Mouse (Mus musculus): ENCODE measurements around the gene Chmp6. TPM values are rescaled to one million over a fixed set of nuclear protein-coding genes. Genes with fewer than 3 reads are reported as not detected.

The Chmp6 gene
- polyA plus RNA-seq, 1 experiment from 2014 or later = 120 TPM

DNA sequence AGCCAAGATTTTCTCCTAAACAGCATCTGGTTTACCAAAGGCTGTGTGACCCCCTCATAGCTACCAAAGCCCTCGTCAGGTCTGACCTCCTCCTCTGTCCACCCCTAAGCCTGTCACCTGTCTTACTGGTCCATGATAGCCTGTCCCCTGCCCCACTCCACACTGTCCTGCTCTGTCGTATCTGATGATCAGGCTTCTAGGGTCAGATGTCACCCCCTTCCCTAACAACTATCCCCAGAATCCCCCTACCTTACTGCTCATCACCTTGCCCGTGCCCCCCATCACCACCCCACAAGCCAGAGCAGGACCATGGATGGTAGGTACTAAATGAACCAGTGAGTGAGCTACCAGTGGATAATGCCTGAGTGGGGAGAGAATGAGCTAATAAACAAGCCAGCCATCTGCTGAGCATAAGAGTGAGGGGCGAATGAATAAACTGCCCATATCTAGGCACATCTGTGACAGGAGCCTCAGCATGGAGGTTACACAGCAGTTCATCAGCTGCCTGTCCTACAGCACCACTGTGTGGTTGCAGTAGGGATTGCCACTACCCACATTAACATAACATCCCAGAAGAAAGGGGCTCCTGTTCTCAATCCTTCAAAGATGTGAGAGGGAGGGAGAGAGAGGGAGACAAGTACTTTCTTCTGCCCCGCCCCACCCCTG, 8.5 kb upstream of the Chmp6 start:
- Histone ChIP-seq H3K27me3 (ENCODE audit: insufficient read depth, low read length) (no peaks in the 10 kb centered on the region), H3K4me3 (replicated peaks; ENCODE audit: low read depth, low read length) (no peak overlapping the region), H3K27ac (no peak overlapping the region), H3K9ac (ENCODE audit: low read depth, low read length) (no peak overlapping the region), H3K36me3 (ENCODE audit: insufficient read depth, low read length) (no peaks in the 10 kb centered on the region), H3K4me2 (ENCODE audit: low read length) (no peak overlapping the region), H3K9me3 (replicated peaks; ENCODE audit: low read length) (no peaks in the 10 kb centered on the region), H3K4me1 (replicated peaks; ENCODE audit: insufficient read depth, low read length) (no peaks in the 10 kb centered on the region)
- peak; percentile 72 for DNase-seq (ENCODE audit: low spot score)
- ATAC-seq (replicated peaks; ENCODE audit: low FRiP score, low read depth) = 0 out of 2 replicates have a peak, but pooled peaks have one; percentile 26
- 35% methylated on average over 5 of the region's 5 CpGs for WGBS
- TF ChIP-seq CTCF (IDR thresholded peaks at IDR 0.05; ENCODE audit: low read depth) = peak; percentile 94

- Histone ChIP-seq H3K4me1 (replicated peaks; ENCODE audit: insufficient read depth, low read length) (no peaks in the 10 kb centered on the region), H3K27ac (no peak overlapping the region), H3K9me3 (replicated peaks; ENCODE audit: low read length) (no peaks in the 10 kb centered on the region), H3K27me3 (ENCODE audit: insufficient read depth, low read length) (no peaks in the 10 kb centered on the region), H3K4me2 (ENCODE audit: low read length) (no peak overlapping the region), H3K36me3 (ENCODE audit: insufficient read depth, low read length) (no peaks in the 10 kb centered on the region), H3K9ac (ENCODE audit: low read depth, low read length) (no peak overlapping the region), H3K4me3 (replicated peaks; ENCODE audit: low read depth, low read length) (no peak overlapping the region)
- no peak for DNase-seq (ENCODE audit: low spot score)
- no peak for ATAC-seq (replicated peaks; ENCODE audit: low FRiP score, low read depth)
- TF ChIP-seq CTCF (IDR thresholded peaks at IDR 0.05; ENCODE audit: low read depth) = no peak
- 81% methylated on average over 5 of the region's 5 CpGs for WGBS
These were observed 7.4 kb upstream of the Chmp6 start for GRCm38 (mm10) chr11:119905794-119906193.

- H3K27me3 ChIP-seq (ENCODE audit: insufficient read depth, low read length) = no peaks in the 10 kb centered on the region
- no peaks in the 10 kb centered on the region for H3K4me1 ChIP-seq (replicated peaks; ENCODE audit: insufficient read depth, low read length)
- H3K4me2 ChIP-seq (ENCODE audit: low read length) = no peak overlapping the region
- H3K27ac ChIP-seq = no peak overlapping the region
- no peak for TF ChIP-seq CTCF (IDR thresholded peaks at IDR 0.05; ENCODE audit: low read depth)
- H3K36me3 ChIP-seq (ENCODE audit: insufficient read depth, low read length) = no peaks in the 10 kb centered on the region
- no peak overlapping the region for H3K9ac ChIP-seq (ENCODE audit: low read depth, low read length)
- no peak overlapping the region for H3K4me3 ChIP-seq (replicated peaks; ENCODE audit: low read depth, low read length)
- 38% methylated on average over 7 of the region's 7 CpGs for WGBS
- no peak for ATAC-seq (replicated peaks; ENCODE audit: low FRiP score, low read depth)
- H3K9me3 ChIP-seq (replicated peaks; ENCODE audit: low read length) = no peaks in the 10 kb centered on the region
- no peak for DNase-seq (ENCODE audit: low spot score)
These were observed 6.1 kb upstream of the Chmp6 start for GRCm38 (mm10) chr11:119907006-119907650.

DNA sequence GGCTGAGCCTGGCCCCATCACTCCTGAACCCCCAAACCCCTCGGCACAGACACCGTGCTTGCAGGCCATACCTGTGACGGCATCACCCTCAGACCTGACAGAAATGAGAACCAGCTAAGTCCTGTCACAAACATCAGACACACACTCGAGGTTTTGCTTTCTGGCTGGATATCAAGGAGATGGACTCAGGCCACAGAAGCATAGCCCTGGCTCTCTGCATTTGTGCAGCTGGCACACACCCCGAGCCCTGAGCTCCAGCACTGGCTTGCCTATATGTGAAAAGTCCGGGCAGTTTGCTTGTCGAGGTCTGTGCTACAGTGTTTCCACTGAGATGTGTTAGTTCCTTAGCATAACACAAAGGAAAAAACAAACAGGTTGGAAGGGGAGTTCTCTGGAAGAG, 5.5 kb upstream of the Chmp6 start:
- ATAC-seq (replicated peaks; ENCODE audit: low FRiP score, low read depth) (no peak), DNase-seq (ENCODE audit: low spot score) (no peak)
- H3K4me1 ChIP-seq (replicated peaks; ENCODE audit: insufficient read depth, low read length) = peaks cover 1% of the 10 kb centered on the region; the same call in 1 of the 2 replicates
- H3K9ac ChIP-seq (ENCODE audit: low read depth, low read length) = no peak overlapping the region
- H3K4me2 ChIP-seq (ENCODE audit: low read length) = no peak overlapping the region
- no peaks in the 10 kb centered on the region for H3K36me3 ChIP-seq (ENCODE audit: insufficient read depth, low read length)
- H3K27me3 ChIP-seq (ENCODE audit: insufficient read depth, low read length) = no peaks in the 10 kb centered on the region
- H3K27ac ChIP-seq = no peak overlapping the region
- no peak overlapping the region for H3K4me3 ChIP-seq (replicated peaks; ENCODE audit: low read depth, low read length)
- H3K9me3 ChIP-seq (replicated peaks; ENCODE audit: low read length) = no peaks in the 10 kb centered on the region
- WGBS = 57% methylated on average over 7 of the region's 7 CpGs
- TF ChIP-seq CTCF (IDR thresholded peaks at IDR 0.05; ENCODE audit: low read depth) = no peak

GRCm38 (mm10) chr11:119909436-119909835, 3.8 kb upstream of the Chmp6 start:
- no peaks in the 10 kb centered on the region for H3K9me3 ChIP-seq (replicated peaks; ENCODE audit: low read length)
- no peaks in the 10 kb centered on the region for H3K36me3 ChIP-seq (ENCODE audit: insufficient read depth, low read length)
- no peak overlapping the region for H3K9ac ChIP-seq (ENCODE audit: low read depth, low read length)
- 0% methylated on average over 5 of the region's 5 CpGs for WGBS
- no peak overlapping the region for H3K27ac ChIP-seq
- H3K27me3 ChIP-seq (ENCODE audit: insufficient read depth, low read length) = no peaks in the 10 kb centered on the region
- no peak overlapping the region for H3K4me3 ChIP-seq (replicated peaks; ENCODE audit: low read depth, low read length)
- peak; percentile 94 for TF ChIP-seq CTCF (IDR thresholded peaks at IDR 0.05; ENCODE audit: low read depth)
- peaks cover 10% of the 10 kb centered on the region; the same call in 1 of the 2 replicates for H3K4me1 ChIP-seq (replicated peaks; ENCODE audit: insufficient read depth, low read length)
- DNase-seq (ENCODE audit: low spot score) (peak; percentile 82), ATAC-seq (replicated peaks; ENCODE audit: low FRiP score, low read depth) (no peak)
- H3K4me2 ChIP-seq (ENCODE audit: low read length) = peak overlapping the region; percentile 17; the same call in 1 of the 2 replicates

DNA sequence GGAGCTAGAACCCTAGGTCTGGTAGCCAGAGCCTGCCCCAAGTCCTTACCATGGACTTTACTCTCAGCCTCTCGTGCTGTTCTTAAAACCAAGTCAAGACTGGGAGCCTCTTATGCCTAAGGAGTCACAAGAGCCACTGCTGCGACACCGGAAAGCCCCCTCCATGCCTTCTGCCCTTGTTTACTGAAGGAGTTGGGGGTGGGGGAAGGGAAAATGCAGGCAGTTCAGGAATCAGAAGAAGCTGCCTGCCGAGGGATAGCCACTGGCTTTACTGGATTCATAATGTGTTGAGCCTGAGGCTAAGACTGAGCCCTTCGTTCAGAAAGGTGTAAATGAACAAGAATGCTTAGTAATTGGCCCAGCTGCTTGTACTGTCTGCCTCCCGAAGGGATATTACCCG, 396 bp upstream of the Chmp6 start:
- Histone ChIP-seq H3K27me3 (ENCODE audit: insufficient read depth, low read length) (no peaks in the 10 kb centered on the region), H3K4me2 (ENCODE audit: low read length) (peak overlapping the region; percentile 75), H3K9ac (ENCODE audit: low read depth, low read length) (peak overlapping the region; percentile 98), H3K27ac (peak overlapping the region; percentile 90), H3K36me3 (ENCODE audit: insufficient read depth, low read length) (peaks cover 15% of the 10 kb centered on the region), H3K4me3 (replicated peaks; ENCODE audit: low read depth, low read length) (peak overlapping the region; percentile 95), H3K9me3 (replicated peaks; ENCODE audit: low read length) (no peaks in the 10 kb centered on the region), H3K4me1 (replicated peaks; ENCODE audit: insufficient read depth, low read length) (peaks cover 24% of the 10 kb centered on the region; the same call in 1 of the 2 replicates)
- ATAC-seq (replicated peaks; ENCODE audit: low FRiP score, low read depth) (no peak), DNase-seq (ENCODE audit: low spot score) (peak; percentile 27)
- 5% methylated on average over 7 of the region's 7 CpGs for WGBS
- no peak for TF ChIP-seq CTCF (IDR thresholded peaks at IDR 0.05; ENCODE audit: low read depth)

Data from kidney, postnatal 0 days (tissue).